Mouse (Mus musculus): Measurements from ENCODE around the gene Pgpep1. TPM values are rescaled to one million over a fixed set of nuclear protein-coding genes. Genes with fewer than 3 reads are reported as not detected.

Pgpep1 gene
- polyA plus RNA-seq, 1 experiment from 2014 or later: 18.9 TPM

GRCm38 (mm10) chr8:70699834-70700554 is 39.8 kb upstream of the Pgpep1 start:
- no peaks in the 10 kb centered on the region for H3K9me3 ChIP-seq (replicated peaks; ENCODE audit: control insufficient read depth, low read length)
- ATAC-seq (ENCODE audit: low read depth): no peak
- peak overlapping the region; percentile 98 for H3K27ac ChIP-seq (ENCODE audit: low read length)
- peaks cover 46% of the 10 kb centered on the region for H3K4me1 ChIP-seq (ENCODE audit: control insufficient read depth, low read depth, low read length)
- peak overlapping the region; percentile 99 for H3K4me2 ChIP-seq (ENCODE audit: low read depth, low read length)
- H3K36me3 ChIP-seq (ENCODE audit: control insufficient read depth, insufficient read depth): no peaks in the 10 kb centered on the region
- H3K4me3 ChIP-seq (ENCODE audit: low read depth, low read length): peak overlapping the region; percentile 88
- WGBS (ENCODE audit: insufficient replicate concordance): 0% methylated on average over 59 of the region's 59 CpGs
- H3K9ac ChIP-seq (ENCODE audit: low read depth, low read length): peak overlapping the region; percentile 98
- no peaks in the 10 kb centered on the region for H3K27me3 ChIP-seq (ENCODE audit: control insufficient read depth, insufficient read depth, low read depth, low read length)

DNA sequence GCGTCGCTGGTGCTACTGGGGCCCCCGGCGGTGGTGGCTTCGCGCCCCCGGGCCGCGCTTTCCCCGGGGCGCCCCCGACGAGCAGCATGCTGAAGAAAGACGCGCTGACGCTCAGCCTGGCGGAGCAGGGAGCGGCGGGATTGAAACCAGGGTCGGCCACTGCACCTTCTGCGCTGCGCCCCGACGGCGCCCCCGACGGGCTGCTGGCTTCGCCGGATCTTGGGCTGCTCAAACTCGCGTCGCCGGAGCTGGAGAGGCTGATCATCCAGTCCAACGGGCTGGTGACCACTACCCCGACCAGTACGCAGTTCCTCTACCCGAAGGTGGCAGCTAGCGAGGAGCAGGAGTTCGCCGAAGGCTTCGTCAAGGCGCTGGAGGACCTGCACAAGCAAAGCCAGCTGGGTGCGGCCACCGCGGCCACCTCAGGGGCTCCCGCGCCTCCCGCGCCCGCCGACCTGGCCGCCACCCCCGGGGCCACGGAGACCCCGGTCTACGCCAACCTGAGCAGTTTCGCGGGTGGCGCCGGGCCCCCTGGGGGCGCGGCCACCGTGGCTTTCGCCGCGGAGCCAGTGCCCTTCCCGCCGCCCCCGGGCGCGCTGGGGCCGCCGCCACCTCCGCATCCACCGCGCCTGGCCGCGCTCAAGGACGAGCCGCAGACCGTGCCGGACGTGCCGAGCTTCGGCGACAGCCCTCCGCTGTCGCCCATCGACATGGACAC is 39.1 kb upstream of the Pgpep1 start:
- H3K9me3 ChIP-seq (replicated peaks; ENCODE audit: control insufficient read depth, low read length): no peaks in the 10 kb centered on the region
- peaks cover 51% of the 10 kb centered on the region for H3K4me1 ChIP-seq (ENCODE audit: control insufficient read depth, low read depth, low read length)
- H3K27me3 ChIP-seq (ENCODE audit: control insufficient read depth, insufficient read depth, low read depth, low read length): no peaks in the 10 kb centered on the region
- H3K27ac ChIP-seq (ENCODE audit: low read length): peak overlapping the region; percentile 98
- under 1% methylated on average over 84 of the region's 89 CpGs for WGBS (ENCODE audit: insufficient replicate concordance)
- peak overlapping the region; percentile 98 for H3K9ac ChIP-seq (ENCODE audit: low read depth, low read length)
- peak overlapping the region; percentile 99 for H3K4me2 ChIP-seq (ENCODE audit: low read depth, low read length)
- H3K36me3 ChIP-seq (ENCODE audit: control insufficient read depth, insufficient read depth): no peaks in the 10 kb centered on the region
- H3K4me3 ChIP-seq (ENCODE audit: low read depth, low read length): peak overlapping the region; percentile 88
- peak; percentile 7 for ATAC-seq (ENCODE audit: low read depth)

DNA sequence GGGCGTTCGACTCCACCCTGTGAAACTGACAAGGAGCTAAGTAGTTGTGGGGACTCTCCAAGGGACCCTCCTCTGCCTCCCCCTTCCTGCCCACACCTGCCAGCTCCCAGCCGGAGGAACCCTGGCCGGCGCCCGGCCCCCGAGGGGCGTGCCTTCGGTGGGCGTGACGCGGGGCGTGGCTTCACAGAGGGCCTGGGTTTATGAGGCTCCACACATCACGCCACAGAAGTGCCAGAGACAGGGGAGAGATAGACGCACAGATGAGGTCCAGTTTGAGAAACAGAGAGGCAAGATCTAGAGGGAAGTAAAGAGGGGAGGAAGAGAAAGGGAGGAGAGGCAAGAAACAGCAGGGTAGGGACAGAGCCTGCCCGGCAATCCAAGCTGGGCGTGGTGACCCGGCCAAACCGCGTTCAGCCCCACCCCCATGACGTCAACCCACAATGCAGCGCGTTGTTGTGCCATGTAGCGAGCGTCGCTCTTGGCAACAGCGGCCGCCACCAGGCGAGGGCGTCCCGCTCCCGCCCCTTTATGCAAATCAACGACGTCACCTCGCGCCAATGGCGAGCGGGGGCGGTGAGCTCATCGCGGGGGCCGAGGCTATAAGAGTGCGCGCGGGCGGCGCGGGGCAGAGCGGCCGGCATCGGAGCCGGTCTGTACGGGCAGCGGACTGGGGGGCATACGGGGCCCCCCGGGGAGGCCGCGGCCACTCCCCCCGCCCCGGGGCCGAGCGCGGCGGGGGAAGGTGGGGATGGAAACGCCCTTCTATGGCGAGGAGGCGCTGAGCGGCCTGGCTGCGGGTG is 38.3 kb upstream of the Pgpep1 start, which contains the start of gene Jund:
TSS of gene Jund (plus strand) at position 640 of the 800 bp plus-strand sequence.
- Histone ChIP-seq H3K4me2 (ENCODE audit: low read depth, low read length) (peak within 1 kb of the TSS; percentile 99), H3K9me3 (replicated peaks; ENCODE audit: control insufficient read depth, low read length) (no peaks in the 10 kb centered on the region), H3K36me3 (ENCODE audit: control insufficient read depth, insufficient read depth) (no peaks in the 10 kb centered on the region), H3K9ac (ENCODE audit: low read depth, low read length) (peak within 1 kb of the TSS; percentile 98), H3K27me3 (ENCODE audit: control insufficient read depth, insufficient read depth, low read depth, low read length) (no peaks in the 10 kb centered on the region), H3K27ac (ENCODE audit: low read length) (peak within 1 kb of the TSS; percentile 98), H3K4me3 (ENCODE audit: low read depth, low read length) (peak within 1 kb of the TSS; percentile 88), H3K4me1 (ENCODE audit: control insufficient read depth, low read depth, low read length) (peaks cover 55% of the 10 kb centered on the region)
- under 1% methylated on average over 64 of the region's 69 CpGs for whole genome bisulfite sequencing (ENCODE audit: insufficient replicate concordance)
- ATAC-seq (ENCODE audit: low read depth): peak; percentile 86

DNA sequence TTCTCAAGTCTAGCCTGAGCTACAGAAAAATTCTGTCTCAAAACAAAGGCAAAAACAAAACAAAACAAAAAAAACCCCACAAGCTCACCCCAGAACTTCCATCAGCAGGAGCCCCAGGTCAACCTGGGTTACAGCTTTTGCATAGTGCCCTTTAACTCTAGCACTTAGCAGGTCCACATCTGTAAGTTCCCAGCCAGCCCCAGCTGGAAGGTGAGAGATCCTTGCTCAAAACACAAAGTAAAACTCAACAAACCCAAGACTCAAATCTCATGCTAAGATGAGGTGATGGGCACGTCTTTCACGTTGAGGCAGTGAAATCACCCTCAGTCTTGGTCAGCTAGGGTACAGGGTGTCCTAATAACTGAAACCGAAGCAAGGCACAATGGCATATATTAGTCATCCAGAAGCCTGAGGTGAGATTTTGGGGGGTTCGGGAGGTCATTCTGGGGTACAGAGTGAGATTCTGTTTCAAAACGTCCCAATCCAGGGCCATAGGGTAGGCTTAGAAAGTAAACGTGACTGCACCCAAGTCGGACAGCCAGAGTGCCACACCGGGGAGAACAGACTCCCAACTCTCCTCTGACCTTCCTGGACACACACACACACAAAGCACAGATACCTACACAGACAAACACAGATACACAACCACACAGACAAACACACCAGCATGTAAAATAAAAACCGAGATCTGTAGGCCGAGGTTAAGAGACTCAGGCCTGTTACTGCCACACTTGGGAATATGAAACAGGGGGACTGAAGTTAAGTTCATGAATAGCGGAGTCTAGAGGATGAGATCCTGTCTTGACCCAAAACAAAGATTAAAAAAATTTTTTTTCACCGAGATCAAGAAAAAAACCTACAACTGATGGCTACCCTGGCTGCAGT is 37.4 kb upstream of the Pgpep1 start:
- H3K4me3 ChIP-seq (ENCODE audit: low read depth, low read length): peak overlapping the region; percentile 88
- peak overlapping the region; percentile 94 for H3K27ac ChIP-seq (ENCODE audit: low read length)
- no peaks in the 10 kb centered on the region for H3K27me3 ChIP-seq (ENCODE audit: control insufficient read depth, insufficient read depth, low read depth, low read length)
- peak overlapping the region; percentile 69 for H3K4me2 ChIP-seq (ENCODE audit: low read depth, low read length)
- no peaks in the 10 kb centered on the region for H3K9me3 ChIP-seq (replicated peaks; ENCODE audit: control insufficient read depth, low read length)
- 64% methylated on average over 12 of the region's 12 CpGs for WGBS (ENCODE audit: insufficient replicate concordance)
- no peaks in the 10 kb centered on the region for H3K36me3 ChIP-seq (ENCODE audit: control insufficient read depth, insufficient read depth)
- ATAC-seq (ENCODE audit: low read depth): no peak
- peak overlapping the region; percentile 78 for H3K9ac ChIP-seq (ENCODE audit: low read depth, low read length)
- peaks cover 55% of the 10 kb centered on the region for H3K4me1 ChIP-seq (ENCODE audit: control insufficient read depth, low read depth, low read length)

DNA sequence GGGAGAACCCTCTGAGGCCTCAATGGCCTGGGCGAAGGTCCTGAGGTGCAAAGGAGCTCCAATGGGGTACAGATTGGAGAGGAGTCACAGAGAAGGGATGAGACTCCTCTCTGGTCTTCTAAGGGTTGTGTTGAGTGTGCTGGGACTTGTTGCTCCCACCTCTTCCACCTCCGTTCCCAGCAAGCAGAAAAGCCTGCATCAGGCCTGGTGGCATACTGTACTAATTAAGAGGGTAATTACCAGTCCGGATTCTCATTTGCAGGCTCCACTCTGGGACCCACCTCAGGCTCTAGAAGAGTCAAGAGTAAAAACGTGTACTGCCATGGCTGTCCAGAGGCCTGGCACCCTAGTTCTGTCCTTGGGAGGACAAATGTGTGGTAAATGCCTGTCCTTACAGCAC is 36.8 kb upstream of the Pgpep1 start:
- H3K4me3 ChIP-seq (ENCODE audit: low read depth, low read length): peak overlapping the region; percentile 55
- WGBS (ENCODE audit: insufficient replicate concordance): 53% methylated on average over 4 of the region's 4 CpGs
- peaks cover 58% of the 10 kb centered on the region for H3K4me1 ChIP-seq (ENCODE audit: control insufficient read depth, low read depth, low read length)
- peak overlapping the region; percentile 78 for H3K9ac ChIP-seq (ENCODE audit: low read depth, low read length)
- H3K36me3 ChIP-seq (ENCODE audit: control insufficient read depth, insufficient read depth): no peaks in the 10 kb centered on the region
- H3K27me3 ChIP-seq (ENCODE audit: control insufficient read depth, insufficient read depth, low read depth, low read length): peaks cover 2% of the 10 kb centered on the region; the same call in 1 of the 2 replicates
- no peaks in the 10 kb centered on the region for H3K9me3 ChIP-seq (replicated peaks; ENCODE audit: control insufficient read depth, low read length)
- H3K4me2 ChIP-seq (ENCODE audit: low read depth, low read length): peak overlapping the region; percentile 84
- H3K27ac ChIP-seq (ENCODE audit: low read length): peak overlapping the region; percentile 94
- no peak for ATAC-seq (ENCODE audit: low read depth)

GRCm38 (mm10) chr8:70696019-70696885 is 36.1 kb upstream of the Pgpep1 start:
- ATAC-seq (ENCODE audit: low read depth): peak; percentile 35
- Histone ChIP-seq H3K9me3 (replicated peaks; ENCODE audit: control insufficient read depth, low read length) (no peaks in the 10 kb centered on the region), H3K4me1 (ENCODE audit: control insufficient read depth, low read depth, low read length) (peaks cover 54% of the 10 kb centered on the region), H3K27ac (ENCODE audit: low read length) (peak overlapping the region; percentile 94), H3K36me3 (ENCODE audit: control insufficient read depth, insufficient read depth) (no peaks in the 10 kb centered on the region), H3K27me3 (ENCODE audit: control insufficient read depth, insufficient read depth, low read depth, low read length) (peaks cover 2% of the 10 kb centered on the region; the same call in 1 of the 2 replicates), H3K4me3 (ENCODE audit: low read depth, low read length) (peak overlapping the region; percentile 55), H3K4me2 (ENCODE audit: low read depth, low read length) (peak overlapping the region; percentile 84), H3K9ac (ENCODE audit: low read depth, low read length) (peak overlapping the region; percentile 78)
- 3% methylated on average over 31 of the region's 31 CpGs for WGBS (ENCODE audit: insufficient replicate concordance)

- peak overlapping the region; percentile 94 for H3K27ac ChIP-seq (ENCODE audit: low read length)
- no peaks in the 10 kb centered on the region for H3K36me3 ChIP-seq (ENCODE audit: control insufficient read depth, insufficient read depth)
- peak overlapping the region; percentile 78 for H3K9ac ChIP-seq (ENCODE audit: low read depth, low read length)
- H3K4me3 ChIP-seq (ENCODE audit: low read depth, low read length): peak overlapping the region; percentile 35; the same call in 1 of the 2 replicates
- no peak for ATAC-seq (ENCODE audit: low read depth)
- no peaks in the 10 kb centered on the region for H3K9me3 ChIP-seq (replicated peaks; ENCODE audit: control insufficient read depth, low read length)
- WGBS (ENCODE audit: insufficient replicate concordance): 16% methylated on average over 32 of the region's 32 CpGs
- H3K27me3 ChIP-seq (ENCODE audit: control insufficient read depth, insufficient read depth, low read depth, low read length): peaks cover 2% of the 10 kb centered on the region; the same call in 1 of the 2 replicates
- H3K4me2 ChIP-seq (ENCODE audit: low read depth, low read length): peak overlapping the region; percentile 84
- peaks cover 46% of the 10 kb centered on the region for H3K4me1 ChIP-seq (ENCODE audit: control insufficient read depth, low read depth, low read length)
These were observed 35.3 kb upstream of the Pgpep1 start for GRCm38 (mm10) chr8:70695318-70696018.

Data from liver, embryonic 16.5 days (tissue).